Mouse (Mus musculus) E14TG2a.4 (cell line): ENCODE data around the gene Grin1.
A peak's percentile ranks its signal among the peaks of the same experiment; 100 is the strongest.

Source experiments
- H3K27me3 ChIP-seq: 2 replicates; pipeline ENCODE4 v1.6.1; 2014; ENCODE audit warnings: low read length, control low read depth; ENCODE audit not compliant: insufficient read depth
- H3K36me3 ChIP-seq: 2 replicates; pipeline ENCODE4 v1.6.1; 2014; ENCODE audit warnings: low read length, control low read depth; ENCODE audit not compliant: insufficient read depth
- H3K4me1 ChIP-seq: replicated peaks from 2 replicates; pipeline ENCODE4 v1.6.1; 2014; ENCODE audit warnings: low read depth, low read length, control low read depth
- H3K4me3 ChIP-seq: replicated peaks from 2 replicates; pipeline ENCODE4 v1.5.1; 2014; ENCODE audit warnings: mild to moderate bottlenecking, low read length
- H3K9me3 ChIP-seq: 2 replicates; pipeline ENCODE4 v1.6.1; 2014; ENCODE audit warnings: low read length, control low read depth
- CTCF ChIP-seq: conservative IDR thresholded peaks from 2 replicates; pipeline ENCODE4 v1.5.1; 2014; ENCODE audit warnings: low read length
- NANOG ChIP-seq: IDR thresholded peaks from 2 replicates; pipeline ENCODE4 v1.6.1; 2014; ENCODE audit warnings: borderline replicate concordance, low read length, mixed read lengths
- POU5F1 ChIP-seq: IDR thresholded peaks from 2 replicates; pipeline ENCODE4 v1.6.1; 2014; ENCODE audit warnings: low read length, borderline replicate concordance

The Grin1 gene

DNA sequence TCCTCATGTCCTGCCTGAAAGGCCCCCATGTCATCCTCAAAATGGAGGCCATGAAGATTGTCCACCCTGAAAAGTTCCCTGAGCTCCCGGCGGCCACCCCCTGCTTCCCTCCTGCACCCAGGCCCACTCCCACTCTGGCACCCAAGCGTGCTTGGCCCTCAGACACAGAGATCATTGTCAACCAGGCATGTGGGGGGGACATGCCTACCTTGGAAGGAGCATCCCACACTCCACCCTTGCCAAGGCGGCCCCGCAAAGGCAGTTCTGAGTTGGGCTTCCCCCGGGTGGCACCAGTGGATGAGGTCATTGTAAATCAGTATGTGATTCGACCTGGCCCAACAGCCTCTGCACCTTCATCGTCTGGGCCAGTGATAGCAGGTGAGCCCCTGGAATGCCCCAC, 75.6 kb downstream of the Grin1 start:
- H3K9me3 ChIP-seq, result no peaks in the 10 kb centered on the region
- H3K4me3 ChIP-seq, result peak overlapping the region; percentile 78; the same call in 1 of the 2 replicates
- H3K27me3 ChIP-seq, result peaks cover 15% of the 10 kb centered on the region
- TF ChIP-seq CTCF (no peak), POU5F1 (no peak), NANOG (no peak)
- H3K4me1 ChIP-seq, result peaks cover 85% of the 10 kb centered on the region
- peaks cover 46% of the 10 kb centered on the region for H3K36me3 ChIP-seq

DNA sequence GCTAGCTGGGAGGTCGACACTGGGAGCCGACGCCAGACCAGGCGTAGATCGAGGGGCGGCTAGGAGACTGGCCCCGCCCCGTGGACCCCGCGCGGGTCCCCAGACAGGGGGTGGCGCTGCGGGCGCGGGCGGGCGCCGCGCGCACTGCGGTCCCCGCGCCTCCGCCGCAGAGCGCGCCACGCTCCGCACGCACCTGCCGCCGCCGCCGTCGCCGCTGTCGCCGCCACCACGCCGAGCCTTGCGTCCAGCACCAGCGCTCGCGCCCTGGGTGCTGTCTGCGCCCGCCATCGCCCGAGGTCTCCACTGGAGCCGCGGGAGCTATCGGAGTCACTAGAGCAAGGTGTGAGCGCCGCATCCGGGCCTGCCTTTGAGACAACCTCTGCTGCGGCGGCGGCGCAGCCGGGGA, 76.9 kb downstream of the Grin1 start, which contains the start of the genes Rnf208 and Cysrt1:
Rnf208 (plus strand) TSS at position 155 of the 406 bp plus-strand sequence.
Cysrt1 (minus strand) TSS at position 352 of the 406 bp plus-strand sequence.
- Histone ChIP-seq H3K27me3 (peaks cover 15% of the 10 kb centered on the region), H3K36me3 (peaks cover 34% of the 10 kb centered on the region), H3K9me3 (no peaks in the 10 kb centered on the region), H3K4me3 (peak within 1 kb of the TSS; percentile 78), H3K4me1 (peaks cover 85% of the 10 kb centered on the region)
- TF ChIP-seq CTCF (no peak), POU5F1 (no peak), NANOG (no peak)

DNA sequence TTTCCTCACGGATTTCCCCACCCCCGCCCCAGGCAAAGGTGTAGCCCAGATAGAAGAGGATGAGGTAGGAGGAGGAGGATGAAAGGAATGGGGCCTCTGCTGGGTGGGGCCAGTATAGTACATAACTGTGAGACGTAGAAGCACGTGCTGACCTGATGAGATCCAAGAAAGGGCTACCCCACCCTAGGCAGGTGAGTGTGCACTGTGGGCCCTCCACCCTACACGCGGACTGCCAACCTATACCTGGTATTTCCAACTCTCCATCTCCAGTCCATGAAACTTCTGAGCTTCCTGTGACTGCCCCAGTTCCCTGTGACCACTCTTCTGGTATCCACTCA, 77.6 kb downstream of the Grin1 start:
- Histone ChIP-seq H3K27me3 (peaks cover 15% of the 10 kb centered on the region), H3K4me1 (peaks cover 85% of the 10 kb centered on the region), H3K4me3 (peak overlapping the region; percentile 78), H3K9me3 (no peaks in the 10 kb centered on the region), H3K36me3 (peaks cover 27% of the 10 kb centered on the region)
- TF ChIP-seq POU5F1 (no peak), CTCF (no peak), NANOG (no peak)
